Mouse (Mus musculus) myocyte (in vitro differentiated cells): ENCODE data around the gene Gm17416. TPM values are rescaled to one million over a fixed set of nuclear protein-coding genes. Genes with fewer than 3 reads are reported as not detected.

Source experiments
- H3K27me3 ChIP-seq: one replicate; pipeline ENCODE4 v1.6.1; 2011; ENCODE audit not compliant: control insufficient read depth, insufficient read depth, insufficient read length
- H3K36me3 ChIP-seq: one replicate; pipeline ENCODE4 v1.6.1; 2011; ENCODE audit not compliant: control insufficient read depth, insufficient read depth
- H3K4me2 ChIP-seq: one replicate; pipeline ENCODE4 v1.6.1; 2011; ENCODE audit warnings: low read depth, control low read depth
- H3K4me3 ChIP-seq: one replicate; pipeline ENCODE4 v1.5.1; 2011; ENCODE audit warnings: mild to moderate bottlenecking, control low read depth, moderate library complexity
- H3K79me2 ChIP-seq: one replicate; pipeline ENCODE4 v1.6.1; 2011; ENCODE audit not compliant: control insufficient read depth, insufficient read depth
- H3ac ChIP-seq: one replicate; pipeline ENCODE4 v1.6.1; 2011; ENCODE audit not compliant: control insufficient read depth, insufficient read length
- CEBPB ChIP-seq: IDR thresholded peaks from 2 replicates; pipeline ENCODE4 v1.6.1; 2011; ENCODE audit warnings: mild to moderate bottlenecking, moderate library complexity; ENCODE audit not compliant: poor library complexity, insufficient read depth, severe bottlenecking
- E2F4 ChIP-seq: IDR thresholded peaks from one replicate; pipeline ENCODE4 v1.6.1; 2011; ENCODE audit warnings: mild to moderate bottlenecking, control low read depth, moderate library complexity; ENCODE audit not compliant: insufficient read depth
- MAX ChIP-seq: IDR thresholded peaks from one replicate; pipeline ENCODE4 v1.6.1; 2011; ENCODE audit warnings: low read depth, mild to moderate bottlenecking, control low read depth
- MYOD1 ChIP-seq, 3 experiments: IDR thresholded peaks; one replicate each; pipeline ENCODE4 v1.6.1; 2011; ENCODE audit warnings: control low read depth in 2 of 3, low read depth in 2 of 3, mild to moderate bottlenecking in 2 of 3, moderate library complexity in 1 of 3; ENCODE audit not compliant: insufficient read length in 2 of 3, control insufficient read depth in 1 of 3
- MYOG ChIP-seq, 3 experiments: IDR thresholded peaks; one replicate each; pipeline ENCODE4 v1.6.1; 2011; ENCODE audit warnings: control low read depth in 2 of 3, low read depth in 2 of 3, mild to moderate bottlenecking in 2 of 3; ENCODE audit not compliant: insufficient read length in 2 of 3, control insufficient read depth in 1 of 3, insufficient read depth in 1 of 3
- POLR2A ChIP-seq: IDR thresholded peaks from one replicate; pipeline ENCODE4 v1.6.1; 2011; ENCODE audit warnings: low read depth, mild to moderate bottlenecking, control low read depth, moderate library complexity; ENCODE audit not compliant: insufficient read length
- POLR2AphosphoS2 ChIP-seq: IDR thresholded peaks from one replicate; pipeline ENCODE4 v1.6.1; 2011; ENCODE audit warnings: low read depth, control low read depth; ENCODE audit not compliant: insufficient read length
- REST ChIP-seq: IDR thresholded peaks from one replicate; pipeline ENCODE4 v1.6.1; 2011; ENCODE audit warnings: mild to moderate bottlenecking, control low read depth, moderate library complexity; ENCODE audit not compliant: insufficient read depth, insufficient read length
- SRF ChIP-seq: IDR thresholded peaks from one replicate; pipeline ENCODE4 v1.6.1; 2011; ENCODE audit warnings: low read depth; ENCODE audit not compliant: control insufficient read depth, insufficient read length
- TCF12 ChIP-seq: IDR thresholded peaks from one replicate; pipeline ENCODE4 v1.6.1; 2011; ENCODE audit warnings: mild to moderate bottlenecking, control low read depth; ENCODE audit not compliant: poor library complexity, insufficient read depth, severe bottlenecking
- TCF3 ChIP-seq: IDR thresholded peaks from one replicate; pipeline ENCODE4 v1.6.1; 2011; ENCODE audit warnings: low read depth, control low read depth; ENCODE audit not compliant: insufficient read length
- USF1 ChIP-seq: IDR thresholded peaks from one replicate; pipeline ENCODE4 v1.6.1; 2011; ENCODE audit warnings: low read depth, mild to moderate bottlenecking, control low read depth, moderate library complexity
- polyA plus RNA-seq: library from polyadenylated mRNA; unstranded; fragments of >200 nt; fragmentation: generic; extraction: Trizol; gene quantifications from one replicate; pipeline ENCODE4 v1.2.1, GENCODE M21; 2012; ENCODE audit warnings: missing spikeins

Gene Gm17416
- polyA plus RNA-seq, 1 experiment, result not detected

GRCm38 (mm10) chr2:152569881-152570280, 743 bp downstream of the Gm17416 start:
- no peak overlapping the region for H3K4me3 ChIP-seq
- H3ac ChIP-seq, result no peak overlapping the region
- H3K36me3 ChIP-seq, result no peaks in the 10 kb centered on the region
- H3K79me2 ChIP-seq, result no peaks in the 10 kb centered on the region
- peaks cover 6% of the 10 kb centered on the region for H3K27me3 ChIP-seq
- no peak for TF ChIP-seq POLR2AphosphoS2
- no peak for TF ChIP-seq E2F4
- no peak for TF ChIP-seq POLR2A
- TF ChIP-seq MAX, result no peak
- no peak for TF ChIP-seq REST
- TF ChIP-seq MYOG (IDR thresholded peaks at IDR 0.05; ENCODE audit: control insufficient read depth in 1 of 3, insufficient read depth in 1 of 3, insufficient read length in 2 of 3, low read depth in 2 of 3), result no peak
- TF ChIP-seq SRF, result no peak
- TF ChIP-seq TCF3, result no peak
- TF ChIP-seq TCF12, result no peak
- no peak for TF ChIP-seq MYOD1 (IDR thresholded peaks at IDR 0.05; ENCODE audit: control insufficient read depth in 1 of 3, insufficient read length in 2 of 3, low read depth in 2 of 3)
- TF ChIP-seq CEBPB, result no peak
- TF ChIP-seq USF1, result no peak
- no peak overlapping the region for H3K4me2 ChIP-seq

GRCm38 (mm10) chr2:152570313-152570712, 1.2 kb downstream of the Gm17416 start:
- H3K79me2 ChIP-seq, result no peaks in the 10 kb centered on the region
- peaks cover 5% of the 10 kb centered on the region for H3K27me3 ChIP-seq
- no peaks in the 10 kb centered on the region for H3K36me3 ChIP-seq
- no peak overlapping the region for H3K4me3 ChIP-seq
- TF ChIP-seq POLR2A (no peak), MAX (no peak), USF1 (no peak), REST (no peak), MYOG (IDR thresholded peaks at IDR 0.05; ENCODE audit: control insufficient read depth in 1 of 3, insufficient read depth in 1 of 3, insufficient read length in 2 of 3, low read depth in 2 of 3) (no peak), TCF3 (no peak), SRF (no peak), MYOD1 (IDR thresholded peaks at IDR 0.05; ENCODE audit: control insufficient read depth in 1 of 3, insufficient read length in 2 of 3, low read depth in 2 of 3) (no peak), TCF12 (no peak), E2F4 (no peak), CEBPB (no peak), POLR2AphosphoS2 (no peak)
- no peak overlapping the region for H3ac ChIP-seq
- H3K4me2 ChIP-seq, result no peak overlapping the region

- Histone ChIP-seq H3K4me2 (no peak within 1 kb of the TSS), H3K27me3 (peaks cover 10% of the 10 kb centered on the region), H3K4me3 (no peak within 1 kb of the TSS), H3K36me3 (no peaks in the 10 kb centered on the region), H3K79me2 (no peaks in the 10 kb centered on the region), H3ac (no peak within 1 kb of the TSS)
- no peak for TF ChIP-seq MAX
- no peak for TF ChIP-seq SRF
- TF ChIP-seq MYOD1 (IDR thresholded peaks at IDR 0.05; ENCODE audit: control insufficient read depth in 1 of 3, insufficient read length in 2 of 3, low read depth in 2 of 3), result no peak
- TF ChIP-seq REST, result no peak
- TF ChIP-seq MYOG (IDR thresholded peaks at IDR 0.05; ENCODE audit: control insufficient read depth in 1 of 3, insufficient read depth in 1 of 3, insufficient read length in 2 of 3, low read depth in 2 of 3), result no peak
- TF ChIP-seq CEBPB, result no peak
- TF ChIP-seq TCF3, result no peak
- TF ChIP-seq E2F4, result no peak
- TF ChIP-seq USF1, result no peak
- no peak for TF ChIP-seq TCF12
These were observed 3.1 kb downstream of the Gm17416 start, which contains the start of gene Defb21 for GRCm38 (mm10) chr2:152572114-152572794. TSS of gene Defb21 (plus strand) at chr2:152572744.

- TF ChIP-seq MYOG (IDR thresholded peaks at IDR 0.05; ENCODE audit: control insufficient read depth in 1 of 3, insufficient read depth in 1 of 3, insufficient read length in 2 of 3, low read depth in 2 of 3) (no peak), MAX (no peak), POLR2A (no peak), SRF (no peak)
- no peaks in the 10 kb centered on the region for H3K79me2 ChIP-seq
- no peaks in the 10 kb centered on the region for H3K36me3 ChIP-seq
These were observed 4.3 kb downstream of the Gm17416 start for GRCm38 (mm10) chr2:152573484-152573883.

More at GRCm38 (mm10) chr2:152573484-152573883, 4.3 kb downstream of the Gm17416 start:
- no peak overlapping the region for H3K4me3 ChIP-seq
- H3K4me2 ChIP-seq, result no peak overlapping the region
- no peak overlapping the region for H3ac ChIP-seq
- H3K27me3 ChIP-seq, result peaks cover 10% of the 10 kb centered on the region
